Mouse (Mus musculus): ENCODE data around the gene Fgfr2.
"Not testable (repeated sequence)": the region's sequence is repeated elsewhere in the genome, so short reads cannot be mapped to it uniquely, and the experiment has no call there.

Fgfr2 gene

GRCm38 (mm10) chr7:132559138-132559766 lies 563.9 kb downstream of the Fgfr2 start:
- no peak for DNase-seq

- DNase-seq: no peak
Observed at GRCm38 (mm10) chr7:132558141-132558736, 564.9 kb downstream of the Fgfr2 start.

GRCm38 (mm10) chr7:132556575-132556974 lies 566.6 kb downstream of the Fgfr2 start:
- no peak for DNase-seq

- DNase-seq: no peak
Observed at GRCm38 (mm10) chr7:132555911-132556310, 567.2 kb downstream of the Fgfr2 start.

GRCm38 (mm10) chr7:132554091-132554490 lies 569.1 kb downstream of the Fgfr2 start:
- DNase-seq: no peak

GRCm38 (mm10) chr7:132551351-132552126 lies 571.6 kb downstream of the Fgfr2 start:
- DNase-seq: peak; percentile 98 to 99

- no peak for DNase-seq
Observed at GRCm38 (mm10) chr7:132547126-132547525, 576.0 kb downstream of the Fgfr2 start.

- no peak for DNase-seq
Observed at GRCm38 (mm10) chr7:132542427-132542826, 580.7 kb downstream of the Fgfr2 start.

GRCm38 (mm10) chr7:132541566-132541965 lies 581.6 kb downstream of the Fgfr2 start:
- no peak for DNase-seq

GRCm38 (mm10) chr7:132540597-132540996 lies 582.6 kb downstream of the Fgfr2 start:
- no peak for DNase-seq

- DNase-seq: no peak
Observed at GRCm38 (mm10) chr7:132529206-132529605, 593.9 kb downstream of the Fgfr2 start.

GRCm38 (mm10) chr7:132513419-132513982 lies 609.6 kb downstream of the Fgfr2 start:
- no peak for DNase-seq

GRCm38 (mm10) chr7:132509110-132509509 lies 614.0 kb downstream of the Fgfr2 start:
- peak in 1 of 2 experiments; percentile 18 for DNase-seq

- peak; percentile 52 to 56 for DNase-seq
Observed at GRCm38 (mm10) chr7:132507361-132507760, 615.8 kb downstream of the Fgfr2 start.

- DNase-seq: no peak
Observed at GRCm38 (mm10) chr7:132506226-132506625, 616.9 kb downstream of the Fgfr2 start.

GRCm38 (mm10) chr7:132502445-132502844 lies 620.7 kb downstream of the Fgfr2 start:
- not testable (repeated sequence) for DNase-seq

- DNase-seq: no peak
Observed at GRCm38 (mm10) chr7:132497142-132497541, 626.0 kb downstream of the Fgfr2 start.

- no peak for DNase-seq
Observed at GRCm38 (mm10) chr7:132494263-132494662, 628.9 kb downstream of the Fgfr2 start.

- no peak for DNase-seq
Observed at GRCm38 (mm10) chr7:132493632-132494031, 629.5 kb downstream of the Fgfr2 start.

- DNase-seq: no peak
Observed at GRCm38 (mm10) chr7:132491902-132492301, 631.2 kb downstream of the Fgfr2 start.

- DNase-seq: peak; percentile 26 to 32
Observed at GRCm38 (mm10) chr7:132487361-132487760, 635.8 kb downstream of the Fgfr2 start.

- no peak for DNase-seq
Observed at GRCm38 (mm10) chr7:132486403-132487178, 636.6 kb downstream of the Fgfr2 start.

- DNase-seq: no peak
Observed at GRCm38 (mm10) chr7:132484424-132484823, 638.7 kb downstream of the Fgfr2 start.
